Mouse (Mus musculus): ENCODE measurements around the gene L3mbtl3. TPM values are rescaled to one million over a fixed set of nuclear protein-coding genes. Genes with fewer than 3 reads are reported as not detected.
A peak's percentile ranks its signal among the peaks of the same experiment; 100 is the strongest.

Gene L3mbtl3
- total RNA-seq (2021): 17.2 and 19.3 TPM in 2 replicates
- long read RNA-seq, experiment 1, full-length matches to known transcripts: 2 of 9 reads
- long read RNA-seq, experiment 1, partial matches to known transcripts: 3 of 9 reads
- long read RNA-seq, experiment 1, other reads (novel, unspliced or antisense): 4 of 9 reads
- long read RNA-seq, experiment 2, full-length matches to known transcripts: 2 of 4 reads
- long read RNA-seq, experiment 2, partial matches to known transcripts: 1 of 4 reads
- long read RNA-seq, experiment 2, other reads (novel, unspliced or antisense): 1 of 4 reads

DNA sequence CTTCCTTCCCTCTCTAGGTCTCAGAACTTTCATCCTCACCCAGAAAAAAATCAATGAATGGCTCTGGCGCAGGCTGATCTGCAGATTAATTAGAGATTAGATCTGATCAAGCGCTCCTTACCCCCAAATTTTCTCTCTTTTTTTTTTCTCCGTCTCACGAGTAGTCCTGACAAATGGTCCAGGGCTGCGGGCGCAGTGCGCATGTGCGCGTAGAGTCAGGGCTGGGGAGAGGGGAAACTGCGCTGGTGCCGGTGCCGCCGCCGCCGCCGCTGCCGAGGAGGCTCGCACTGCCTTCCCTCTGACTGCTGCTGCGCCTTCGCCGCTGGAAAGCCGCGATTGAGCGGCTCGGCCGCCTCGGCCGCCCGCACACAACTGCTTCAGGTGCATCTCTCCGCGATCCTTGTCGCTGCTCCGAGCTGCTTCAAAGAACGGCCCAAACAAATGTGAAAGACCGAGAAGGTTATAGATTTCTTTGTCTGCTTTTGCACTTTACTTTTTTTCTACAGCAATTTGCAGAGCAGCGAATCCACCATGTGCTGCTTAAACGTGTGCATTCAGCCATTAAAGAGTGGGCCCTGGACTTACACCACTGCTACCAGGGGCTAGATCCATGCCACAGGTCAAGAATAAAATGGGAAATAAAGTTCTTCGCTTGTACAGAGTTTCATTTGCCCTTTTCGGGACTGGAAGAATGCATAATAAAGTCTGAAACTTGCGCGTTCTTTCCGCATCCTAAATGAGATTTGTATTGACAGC, at the start of gene L3mbtl3:
L3mbtl3 (minus strand) TSS at position 182 of the 756 bp plus-strand sequence.
- DNase-seq: peak; percentile 95

DNA sequence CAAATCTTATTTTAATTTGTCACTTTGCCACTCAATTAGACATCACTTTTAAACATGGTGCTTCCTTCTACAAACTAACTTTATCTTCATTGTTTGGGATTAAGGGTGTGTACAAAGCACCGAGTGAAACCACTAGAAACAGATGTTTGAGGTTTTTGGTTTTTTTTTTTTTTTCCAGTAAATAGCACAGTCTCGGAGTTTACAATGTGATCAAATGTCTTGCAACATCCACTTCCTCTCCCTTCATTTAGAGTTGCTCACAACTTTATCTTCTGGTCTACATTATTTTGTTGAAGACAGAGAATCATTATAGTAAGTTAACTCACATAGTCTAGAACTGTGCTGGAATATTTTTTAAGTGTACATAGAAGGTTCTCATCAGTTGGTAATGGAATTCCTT, 45.4 kb upstream of the L3mbtl3 start:
- no peak for DNase-seq

DNA sequence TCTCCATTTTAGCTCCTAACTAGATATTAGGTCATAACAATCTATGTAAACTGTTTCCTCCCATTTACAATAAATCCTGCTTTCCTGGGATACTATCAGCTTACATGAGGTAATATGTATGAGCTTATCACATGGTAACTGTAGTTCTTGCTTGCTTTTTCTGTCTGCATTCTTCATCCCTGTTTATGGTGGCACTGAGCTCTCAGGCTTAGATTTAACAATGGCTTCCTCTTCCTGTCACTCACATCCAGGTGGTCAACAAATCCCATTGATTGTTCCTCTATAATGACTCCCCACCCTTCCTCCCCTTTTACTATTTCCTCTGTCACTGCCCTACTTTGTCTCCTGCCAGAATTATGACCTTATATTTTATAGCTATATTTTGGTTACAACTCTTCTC, 12.9 kb upstream of the L3mbtl3 start:
- DNase-seq: no peak

DNA sequence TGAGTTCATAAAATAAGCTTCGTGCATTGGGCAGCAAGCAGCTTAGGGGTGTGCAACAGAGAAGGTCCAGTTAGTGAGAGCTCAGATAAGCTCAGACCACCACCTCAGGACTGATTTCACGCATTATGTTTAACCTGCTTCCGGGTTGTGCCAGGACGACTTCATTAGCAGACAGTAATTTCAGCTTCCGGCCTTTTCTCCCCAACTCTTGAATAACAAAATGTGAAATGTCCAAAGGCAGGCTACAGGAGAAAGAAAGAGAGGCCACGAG, 1.5 kb upstream of the L3mbtl3 start:
- DNase-seq: no peak

DNA sequence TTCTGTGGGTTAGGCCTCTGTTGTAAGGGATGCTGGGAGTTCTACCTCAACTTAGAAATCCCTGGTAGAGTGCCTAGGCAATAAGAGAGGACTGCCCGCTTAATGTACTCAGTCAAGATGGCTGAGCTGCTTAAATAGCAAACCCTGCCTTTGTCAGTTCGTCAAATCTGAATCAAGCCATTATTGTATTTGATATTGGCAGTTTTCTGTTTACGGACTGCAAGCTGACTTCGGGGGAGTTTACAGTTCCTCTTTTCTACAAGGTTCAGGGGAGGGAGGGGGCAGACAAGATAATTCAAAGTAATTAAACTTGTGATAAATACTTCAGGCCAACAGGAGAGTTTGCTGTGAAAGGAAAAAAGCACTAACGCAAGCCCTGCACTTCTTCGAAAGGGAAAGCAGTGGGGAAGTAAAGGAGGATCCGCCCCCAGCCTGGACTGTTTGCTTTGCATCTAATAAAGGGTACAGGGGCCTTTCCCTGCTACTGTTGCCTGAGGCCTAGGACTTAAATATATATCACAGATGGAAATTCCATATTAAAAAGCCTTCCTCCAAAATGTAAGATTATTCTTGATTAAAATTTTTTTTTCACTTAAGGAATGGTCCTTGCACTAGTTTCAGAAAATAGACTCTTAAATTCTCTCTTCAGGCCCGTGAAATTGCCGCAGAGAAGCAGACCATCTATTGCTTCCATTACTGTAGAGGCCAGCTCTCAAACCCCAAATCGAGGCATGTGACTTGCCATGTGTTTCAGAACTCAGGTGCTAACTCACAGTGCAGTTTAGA, 968 bp upstream of the L3mbtl3 start:
- DNase-seq: peak; percentile 6

DNA sequence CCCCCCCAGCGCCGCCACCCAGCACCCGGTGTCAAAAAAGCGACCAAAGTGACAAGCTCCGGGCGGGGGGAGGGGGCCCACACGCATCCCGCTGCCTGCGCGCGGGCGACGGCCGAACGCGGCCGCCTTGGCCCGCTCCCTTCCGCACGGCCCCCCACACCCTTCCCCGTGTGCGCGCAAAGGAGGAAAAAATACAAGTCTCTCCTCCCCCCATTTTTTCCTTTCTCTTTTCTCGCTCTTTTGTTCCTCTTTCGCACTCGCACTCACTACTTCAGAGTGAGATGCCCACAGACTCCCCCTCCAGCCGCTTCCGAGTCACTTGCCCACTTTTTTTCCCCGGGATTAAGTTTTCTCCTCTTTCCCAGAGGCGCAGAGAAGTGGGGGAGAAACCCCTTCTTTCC, 420 bp downstream of the L3mbtl3 start:
- peak; percentile 40 for DNase-seq

DNA sequence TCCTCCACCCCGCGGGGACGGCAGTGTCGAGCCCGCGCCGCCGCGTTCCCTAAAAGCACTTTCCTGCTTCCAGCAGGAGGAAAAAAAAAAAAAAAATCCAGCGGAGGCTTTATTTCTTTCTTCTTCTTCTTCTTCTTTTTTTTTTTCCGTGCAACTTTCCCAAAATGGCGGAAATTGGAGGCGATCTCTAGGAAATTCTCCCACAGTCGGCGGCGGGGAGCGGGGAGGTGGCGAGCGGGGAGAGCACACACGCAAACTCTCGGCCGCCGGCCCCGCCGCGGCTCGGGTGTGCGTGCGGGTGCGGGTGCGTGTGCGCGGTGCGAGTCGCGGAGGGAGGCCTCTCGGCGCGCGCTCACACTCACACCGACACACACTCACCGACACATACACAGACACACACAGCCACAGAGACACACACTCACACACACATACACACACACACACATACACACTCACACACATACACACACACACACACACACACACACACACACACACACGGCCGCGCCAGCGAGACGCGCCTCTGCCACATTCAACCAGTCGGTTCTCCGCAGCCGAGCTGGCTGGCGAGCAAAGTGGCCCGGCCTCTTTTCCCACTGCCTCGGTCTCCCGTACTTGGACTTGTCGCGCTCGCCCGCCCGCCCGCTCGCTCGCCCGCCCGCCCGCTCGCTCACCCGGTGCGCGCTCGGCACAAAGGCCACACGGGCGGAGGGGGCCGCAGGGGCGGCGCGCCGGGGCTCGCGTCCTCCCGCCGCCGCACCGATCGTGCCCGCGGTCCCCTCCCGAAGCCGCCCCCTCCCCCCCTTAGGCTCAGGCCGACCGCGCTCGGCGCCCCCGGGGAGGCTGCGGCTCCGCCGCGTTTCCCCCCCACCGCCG, 1.1 kb downstream of the L3mbtl3 start:
- DNase-seq: peak; percentile 77

DNA sequence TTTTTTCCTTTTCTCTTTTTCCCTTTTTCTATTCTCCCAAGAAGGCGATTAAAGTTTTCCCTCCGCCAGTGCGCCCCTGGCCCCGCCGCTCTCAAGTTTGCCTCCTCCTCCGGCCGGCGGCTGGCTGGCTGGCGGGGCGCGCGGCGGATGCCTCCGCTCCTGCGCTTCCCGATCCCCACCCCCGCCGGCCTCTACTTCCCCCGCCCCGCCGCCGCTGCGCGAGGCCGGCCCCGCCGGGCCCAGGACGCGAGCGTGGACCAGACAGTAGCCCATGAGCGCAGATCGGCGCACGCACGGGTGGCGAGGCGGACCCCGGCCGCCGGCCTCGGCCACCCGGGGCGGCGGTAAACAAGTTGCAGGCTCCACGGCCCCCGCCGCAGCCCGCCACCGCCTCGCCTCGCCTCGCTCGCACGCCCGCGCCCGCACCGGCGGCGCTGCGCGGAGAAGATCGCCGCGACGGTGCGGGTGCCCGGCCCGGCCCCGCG, 1.8 kb downstream of the L3mbtl3 start:
- DNase-seq: peak; percentile 86

DNA sequence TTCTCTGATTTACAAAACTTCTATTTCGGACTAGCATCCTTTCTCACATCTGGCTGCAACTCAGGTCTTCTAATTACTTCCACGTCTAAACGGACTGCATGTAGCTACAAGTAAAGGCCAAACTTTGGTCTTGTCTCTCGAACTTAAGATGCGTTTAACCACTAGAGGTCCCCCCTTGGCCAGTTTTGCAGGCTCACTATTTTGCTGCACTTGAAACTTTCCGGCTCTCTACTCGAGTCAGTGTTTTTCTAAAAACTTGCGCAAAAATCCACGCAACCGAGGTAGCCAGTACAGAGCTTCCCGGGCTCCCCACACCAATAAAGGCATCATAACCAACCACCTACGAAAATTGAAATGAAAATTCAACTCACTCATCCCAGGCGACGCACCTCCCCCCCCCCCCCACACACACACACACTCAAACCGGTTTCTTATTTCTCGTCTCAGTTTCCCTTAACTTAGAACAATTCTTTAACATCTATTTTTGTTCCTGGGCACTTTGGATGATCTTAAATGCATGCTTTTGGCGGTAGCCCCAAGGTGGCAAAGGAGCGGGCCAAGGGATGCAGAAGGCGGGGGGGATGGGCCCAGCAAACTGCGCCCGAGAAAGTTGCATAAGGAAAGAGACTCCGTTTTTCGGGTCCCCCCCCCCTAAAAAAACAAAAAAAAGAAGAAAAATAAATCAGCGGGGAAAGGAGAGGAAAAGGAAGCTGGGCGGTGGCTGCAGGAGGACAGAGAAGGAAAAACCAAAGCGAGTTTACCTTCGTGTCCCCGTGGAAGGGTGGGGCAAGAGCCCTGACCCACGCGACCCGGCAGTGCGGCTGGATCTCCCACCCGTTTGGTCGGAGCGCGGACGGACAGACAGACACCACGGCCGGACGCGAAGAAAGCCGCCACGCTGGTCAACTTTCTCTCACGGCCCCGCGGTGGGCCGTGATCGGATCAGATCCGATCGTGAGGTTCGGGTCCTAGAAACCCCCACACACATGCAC, 2.5 kb downstream of the L3mbtl3 start:
- DNase-seq: peak; percentile 90

DNA sequence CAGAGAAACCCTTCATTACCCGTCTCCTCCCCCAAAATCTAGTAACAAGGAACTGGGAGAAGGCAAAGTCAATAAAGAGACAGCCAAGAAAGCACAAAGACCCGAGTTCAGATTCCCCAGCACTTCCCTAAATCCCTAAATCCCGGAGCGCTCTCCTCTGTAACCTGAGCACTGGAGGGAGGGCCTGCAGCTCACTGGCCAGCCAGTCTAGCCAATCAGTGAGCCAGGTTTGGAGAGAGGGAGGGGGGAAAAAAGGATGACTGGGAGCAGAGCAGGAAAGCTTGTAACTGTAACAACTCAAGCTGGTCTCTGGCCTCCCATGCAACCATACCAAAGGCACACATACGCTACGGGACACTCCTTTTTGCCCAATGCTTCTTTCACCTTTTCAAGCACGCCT, 4.4 kb downstream of the L3mbtl3 start:
- peak; percentile 48 for DNase-seq

DNA sequence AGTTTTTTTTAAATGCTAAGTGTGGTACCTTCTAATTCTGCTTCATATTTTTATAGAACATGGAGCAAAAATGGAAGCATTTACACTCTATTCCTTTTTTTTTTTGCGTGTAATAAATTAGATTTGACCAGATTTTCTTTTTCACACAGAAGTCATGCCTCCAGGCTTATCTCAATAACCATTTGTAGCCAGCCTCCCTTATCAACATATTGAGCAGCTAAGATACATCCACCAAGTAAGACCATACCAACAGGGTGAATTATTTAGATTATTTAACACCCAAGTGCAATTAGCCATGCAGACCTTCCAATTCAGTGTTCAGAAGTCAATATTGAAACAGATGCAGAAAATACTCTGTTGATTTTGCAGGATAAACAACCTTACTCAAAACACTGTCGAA, 10.8 kb downstream of the L3mbtl3 start:
- no peak for DNase-seq

DNA sequence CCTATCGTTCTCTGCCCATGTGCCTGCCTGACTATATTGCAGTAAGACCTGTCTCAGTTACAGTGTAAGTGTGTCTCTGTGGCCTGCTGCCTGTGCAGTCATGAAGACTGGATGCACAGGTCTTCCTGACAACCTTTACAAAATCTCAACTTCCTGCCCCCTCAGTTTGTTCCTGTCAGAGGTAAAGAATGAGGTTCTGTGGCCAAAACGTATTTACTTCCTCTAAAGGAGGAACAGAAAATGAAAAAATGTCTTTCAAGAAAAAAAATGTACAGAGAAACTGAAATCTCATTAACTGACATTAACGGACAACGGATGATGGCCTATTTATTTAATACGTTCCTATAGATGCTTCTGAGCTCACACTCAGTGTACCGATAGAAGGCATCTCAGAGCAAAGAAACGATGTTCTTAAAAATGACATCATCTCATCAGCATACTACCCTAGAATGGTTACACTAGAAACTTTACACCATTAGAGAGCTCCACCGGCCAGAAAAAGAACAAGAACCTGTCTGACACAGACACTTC, 11.4 kb downstream of the L3mbtl3 start:
- DNase-seq: no peak

DNA sequence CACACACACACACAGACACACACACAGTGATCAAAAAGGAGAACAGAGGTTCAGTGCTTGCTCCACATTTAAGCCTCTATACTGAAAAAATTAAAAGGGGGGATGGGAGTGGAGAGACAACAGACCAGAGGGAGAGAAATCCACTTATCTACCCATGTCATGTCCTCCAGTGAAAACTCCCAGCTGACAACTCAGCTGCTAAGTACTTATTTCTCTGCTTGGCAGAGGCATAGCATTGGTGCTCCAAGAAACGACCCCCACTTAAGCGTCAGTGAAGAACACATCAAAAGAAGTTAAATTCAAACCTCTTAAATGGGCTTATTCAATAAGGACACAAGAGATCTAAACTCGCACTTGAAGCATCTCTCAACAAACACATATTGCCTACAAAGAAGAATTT, 12.2 kb downstream of the L3mbtl3 start:
- DNase-seq: no peak

DNA sequence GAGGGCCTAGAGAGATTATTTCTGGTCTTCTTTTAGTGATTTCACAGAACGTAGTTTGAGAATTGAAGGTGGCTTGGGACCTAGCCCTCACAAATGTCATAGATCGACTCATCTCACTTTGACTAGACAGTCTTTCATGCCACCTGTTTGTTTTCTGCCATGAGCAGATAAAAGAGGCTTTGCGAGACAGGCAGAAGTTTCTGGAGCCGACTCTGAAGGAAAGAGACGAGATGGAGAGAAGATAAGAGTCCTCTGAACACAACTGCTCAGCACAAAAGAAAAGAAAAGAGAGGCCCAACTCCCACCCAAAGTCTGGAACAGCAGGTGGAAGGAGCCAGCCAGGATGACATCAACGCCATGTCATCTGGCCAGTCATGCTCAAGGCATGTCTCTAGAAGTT, 17.0 kb downstream of the L3mbtl3 start:
- DNase-seq: no peak

DNA sequence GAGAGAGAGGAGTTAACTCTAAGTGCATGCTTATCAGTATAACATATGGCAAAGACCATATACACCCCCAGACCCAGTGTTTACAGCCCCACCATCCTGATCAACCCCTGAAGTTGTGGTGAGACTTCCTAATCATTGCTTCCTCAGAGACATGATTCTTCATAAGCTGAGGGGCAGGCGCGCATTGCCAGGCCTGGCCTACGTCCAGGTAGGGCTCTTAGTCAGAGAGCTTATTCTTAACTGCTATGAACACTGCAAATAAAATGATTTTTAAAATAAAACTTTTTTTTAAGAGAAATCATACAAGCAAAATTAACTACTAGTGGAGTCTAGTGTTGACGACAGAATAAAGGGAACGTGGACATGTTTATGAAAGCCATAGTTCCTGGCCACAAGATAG, 17.5 kb downstream of the L3mbtl3 start:
- peak; percentile 46 for DNase-seq

DNA sequence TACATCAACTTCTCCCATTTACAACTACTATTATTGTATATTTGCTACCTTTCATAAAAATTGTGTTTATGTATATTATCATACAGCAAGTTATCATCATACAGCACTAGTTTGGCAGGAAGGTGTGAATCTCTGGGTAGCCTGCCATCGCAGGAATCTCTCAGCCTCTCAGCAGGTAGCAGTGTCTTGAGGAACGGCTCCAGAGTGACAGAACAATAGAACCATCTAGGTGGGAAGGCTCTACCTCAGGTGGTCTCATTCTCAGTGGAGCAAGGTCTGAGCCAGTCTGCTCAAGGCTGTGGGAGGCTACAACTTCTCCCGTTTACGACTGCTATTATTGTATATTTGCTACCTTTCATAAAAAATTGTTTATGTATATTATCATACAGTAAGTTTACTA, 22.0 kb downstream of the L3mbtl3 start:
- no peak for DNase-seq

DNA sequence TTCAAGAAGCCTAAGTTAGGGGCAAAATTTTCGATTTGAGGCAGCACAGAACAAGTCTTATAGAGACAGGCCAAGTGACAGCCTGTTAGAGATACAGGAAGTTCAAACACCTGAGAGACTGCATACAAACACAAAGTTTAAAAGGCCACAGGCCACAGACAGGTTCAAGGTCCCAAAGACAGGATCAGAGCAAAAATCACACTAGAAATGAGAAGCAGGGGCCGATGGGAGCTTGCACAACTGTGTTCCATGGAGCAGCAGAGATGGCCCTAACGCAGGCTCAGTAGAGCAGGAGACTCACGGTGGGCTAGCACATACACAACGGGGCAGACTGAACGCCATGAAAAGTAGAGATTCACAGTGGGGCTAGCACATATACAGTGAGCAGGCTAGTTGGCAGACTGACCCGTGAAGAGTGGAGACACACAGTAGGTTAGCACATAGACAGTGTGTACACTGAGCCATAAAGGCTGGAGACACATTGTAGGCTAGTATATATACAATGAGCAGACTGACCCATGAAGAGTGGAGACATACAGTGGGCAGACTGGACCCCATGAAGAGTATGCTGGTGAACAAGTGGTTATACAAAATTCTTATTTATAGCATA, 24.5 kb downstream of the L3mbtl3 start:
- no peak for DNase-seq

DNA sequence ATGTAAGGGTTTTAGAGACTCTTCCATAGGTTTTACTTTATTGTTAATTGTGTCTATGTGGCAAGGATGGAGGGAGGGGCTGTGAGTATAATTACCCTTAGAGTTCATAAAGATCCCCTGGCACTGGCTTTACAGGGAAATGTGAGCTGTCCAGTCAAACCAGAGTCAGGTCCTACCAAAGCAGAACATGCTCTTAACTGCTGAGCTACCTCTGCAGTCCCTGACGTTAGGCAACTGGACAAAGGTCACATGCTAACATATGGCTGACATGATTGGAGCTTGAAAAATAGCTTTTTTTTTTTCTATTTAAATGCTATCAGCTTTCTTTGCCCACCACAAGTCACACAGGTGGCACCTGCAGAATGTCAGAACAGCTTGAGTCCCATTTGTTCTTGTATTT, 25.6 kb downstream of the L3mbtl3 start:
- DNase-seq: no peak

DNA sequence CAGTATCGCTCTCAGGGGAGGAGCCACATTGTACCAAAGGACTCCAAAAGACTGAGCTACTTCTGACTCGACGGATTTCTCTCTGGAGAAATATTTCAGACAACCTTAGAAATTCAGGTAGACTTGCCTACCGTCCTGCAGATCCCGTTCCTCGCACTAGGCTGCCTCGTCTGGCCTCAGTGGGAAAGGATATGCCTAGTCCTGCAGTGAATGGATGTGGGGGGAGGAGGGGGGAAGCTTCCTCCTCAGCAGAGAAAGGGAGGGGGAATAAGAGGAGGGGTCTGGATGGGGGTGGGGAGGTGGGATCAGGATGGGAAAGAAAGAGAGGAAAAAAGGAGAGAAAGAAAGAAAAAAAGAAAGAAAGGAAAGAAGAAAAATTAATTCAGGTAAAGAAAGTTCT, 28.2 kb downstream of the L3mbtl3 start:
- no peak for DNase-seq

DNA sequence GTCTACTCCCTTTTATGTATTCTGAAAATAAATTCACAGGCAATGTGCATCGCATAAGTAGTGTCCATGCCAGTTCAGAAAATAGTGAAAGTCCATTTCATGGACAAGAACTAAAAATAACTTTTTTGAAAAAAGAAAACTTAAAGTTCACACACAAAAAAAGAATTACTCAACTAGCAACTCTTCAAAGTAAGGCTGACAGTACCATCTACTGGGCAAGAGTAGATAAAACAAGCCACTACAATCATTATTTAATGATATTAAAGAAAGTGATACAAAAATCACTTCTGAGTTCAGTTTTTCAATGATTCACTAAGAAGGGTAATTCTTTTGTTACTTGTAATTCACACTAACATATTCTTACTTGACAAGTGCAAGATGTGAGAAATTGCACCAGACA, 29.9 kb downstream of the L3mbtl3 start:
- no peak for DNase-seq

Measured in adrenal gland, postnatal 14 days (tissue).